Comparison of ENCODE assay signal across 8 mouse cellular contexts in genomic region chr3:90513796-90514590, GRCm38 (mm10). TPM values are rescaled to one million over a fixed set of nuclear protein-coding genes. Genes with fewer than 3 reads are reported as not detected.
A peak's percentile ranks its signal among the peaks of the same experiment; 100 is the strongest.
DNase-seq lines count a peak whose midpoint lies in the region; ATAC-seq and TF ChIP-seq lines count a peak whose summit lies in the region.

Gene S100a1 (minus strand): TSS chr3:90514392.
Gene S100a13 (plus strand): TSS chr3:90514435.

- peak within 1 kb of the TSS; percentile 70 for H3K4me3 ChIP-seq in heart, adult 2 months
- H3K4me3 ChIP-seq in limb, embryonic 13.5 days: peak within 1 kb of the TSS; percentile 43
- H3K4me3 ChIP-seq in midbrain, embryonic 14.5 days (replicated peaks; ENCODE audit: low read depth, low read length): peak within 1 kb of the TSS; percentile 31

- H3K4me1 ChIP-seq in heart, adult 2 months (ENCODE audit: control insufficient read depth, insufficient read depth, low read length): peaks cover 14% of the 10 kb centered on the region
- H3K4me1 ChIP-seq in limb, embryonic 13.5 days: peaks cover 17% of the 10 kb centered on the region
- no peaks in the 10 kb centered on the region for H3K4me1 ChIP-seq in midbrain, embryonic 14.5 days (ENCODE audit: control insufficient read depth, insufficient read depth, low read length)

- 4% methylated on average over 25 of the region's 25 CpGs for WGBS in heart, adult 2 months
- WGBS in limb, embryonic 13.5 days: 6% methylated on average over 25 of the region's 25 CpGs
- WGBS in midbrain, embryonic 14.5 days: 5% methylated on average over 25 of the region's 25 CpGs

- intact Hi-C loops in heart, adult 2 months (cut with DNase I): no loop called here

- H3K27me3 ChIP-seq in heart, adult 2 months (ENCODE audit: control insufficient read depth, insufficient read depth, low read length): no peaks in the 10 kb centered on the region
- H3K27me3 ChIP-seq in limb, embryonic 13.5 days: peaks cover 19% of the 10 kb centered on the region
- peaks cover 29% of the 10 kb centered on the region for H3K27me3 ChIP-seq in midbrain, embryonic 14.5 days (ENCODE audit: control insufficient read depth, insufficient read depth, low read length)

- peak within 1 kb of the TSS; percentile 81 for H3K4me2 ChIP-seq in limb, embryonic 13.5 days (replicated peaks)
- peak within 1 kb of the TSS; percentile 57 for H3K4me2 ChIP-seq in midbrain, embryonic 14.5 days (ENCODE audit: low read length)

- no peaks in the 10 kb centered on the region; the same call in 1 of the 2 replicates for H3K79me2 ChIP-seq in heart, adult 2 months (replicated peaks; ENCODE audit: control insufficient read depth, insufficient read depth, low read length)

- no peaks in the 10 kb centered on the region for H3K9me3 ChIP-seq in limb, embryonic 13.5 days
- H3K9me3 ChIP-seq in midbrain, embryonic 14.5 days (ENCODE audit: control insufficient read depth, low read length): no peaks in the 10 kb centered on the region

- peak within 1 kb of the TSS; percentile 95 for H3K27ac ChIP-seq in heart, adult 2 months
- H3K27ac ChIP-seq in limb, embryonic 13.5 days: no peak within 1 kb of the TSS
- H3K27ac ChIP-seq in midbrain, embryonic 14.5 days (replicated peaks; ENCODE audit: low read depth, low read length): no peak within 1 kb of the TSS

- peak; percentile 21; the same call in 1 of the 2 replicates for ATAC-seq in limb, embryonic 13.5 days (ENCODE audit: low FRiP score, low read depth)
- no peak for ATAC-seq in midbrain, embryonic 14.5 days (ENCODE audit: low FRiP score, low TSS enrichment)

- peaks cover 9% of the 10 kb centered on the region; the same call in 1 of the 2 replicates for H3K36me3 ChIP-seq in heart, adult 2 months (ENCODE audit: control insufficient read depth, insufficient read depth, low read length)
- H3K36me3 ChIP-seq in limb, embryonic 13.5 days: no peaks in the 10 kb centered on the region
- H3K36me3 ChIP-seq in midbrain, embryonic 14.5 days (ENCODE audit: control insufficient read depth, insufficient read depth, low read length): no peaks in the 10 kb centered on the region

- peak; percentile 96 for TF ChIP-seq POLR2A in heart, adult 2 months (IDR thresholded peaks at IDR 0.05; ENCODE audit: insufficient read depth, low read depth, low read length)

- H3K9ac ChIP-seq in heart, adult 2 months (ENCODE audit: low read depth, low read length): peak within 1 kb of the TSS; percentile 77
- H3K9ac ChIP-seq in limb, embryonic 13.5 days: peak within 1 kb of the TSS; percentile 66
- H3K9ac ChIP-seq in midbrain, embryonic 14.5 days (replicated peaks; ENCODE audit: low read length): peak within 1 kb of the TSS; percentile 23; the same call in 1 of the 2 replicates

- TF ChIP-seq CTCF in heart, adult 2 months (IDR thresholded peaks at IDR 0.05): peak; percentile 52

- peak; percentile 67 for DNase-seq in 3T3-L1 (ENCODE audit: low read depth, low spot score)
- peak; percentile 48 for DNase-seq in NIH3T3 (ENCODE audit: low read depth)
- DNase-seq in embryo, embryonic 9.5 days (ENCODE audit: extremely low spot score): peak; percentile 53
- DNase-seq in heart, adult 2 months: peak; percentile 84 to 89
- DNase-seq in kidney, adult 18-20 months: peak; percentile 86
- no peak for DNase-seq in midbrain, embryonic 14.5 days
- peak; percentile 62 for DNase-seq in testis, postnatal 14 days (ENCODE audit: low spot score)

- TF ChIP-seq EP300 in heart, adult 2 months (IDR thresholded peaks at IDR 0.05; ENCODE audit: insufficient read depth, low read depth, low read length): peak; percentile 92

RNA-seq across cellular contexts. Expression of gene S100a1, which starts in this region (rescaled TPM):
- total RNA-seq in heart, adult 2 months (2021): 1,000 to 10,000 TPM in 1 of 2 experiments, 100 to 1,000 TPM in 1; 871 to 1,070 TPM
- polyA plus RNA-seq in heart, adult 2 months (2012; rRNA removed): 1,425 and 1,426 TPM in 2 replicates
- polyA plus RNA-seq in limb, embryonic 13.5 days (2015; fragmentation: Nextera tagmentation; extraction: Ambion mirVana): 14.2 and 15.0 TPM in 2 replicates
- 8.2 and 8.3 TPM in 2 replicates for polyA plus RNA-seq in midbrain, embryonic 14.5 days (2014; fragmentation: Nextera tagmentation; extraction: Ambion mirVana)

RNA-seq across cellular contexts. Expression of gene S100a13, which starts in this region (rescaled TPM):
- total RNA-seq in heart, adult 2 months (2021): 10 to 100 TPM; 28.3 to 29.6 TPM
- 56.7 and 78.0 TPM in 2 replicates for polyA plus RNA-seq in heart, adult 2 months (2012; rRNA removed)
- 26.7 and 30.8 TPM in 2 replicates for polyA plus RNA-seq in limb, embryonic 13.5 days (2015; fragmentation: Nextera tagmentation; extraction: Ambion mirVana)
- 5.9 and 8.0 TPM in 2 replicates for polyA plus RNA-seq in midbrain, embryonic 14.5 days (2014; fragmentation: Nextera tagmentation; extraction: Ambion mirVana)

Comparison
In these comparisons a context has a peak if more than half of its experiments do, and no peak if none do; other contexts are left out.
1. RNA of gene S100a1 (polyA plus RNA-seq): 1,425 to 1,426 TPM in heart, adult 2 months; 14.2 to 15.0 TPM in limb, embryonic 13.5 days and 8.2 to 8.3 TPM in midbrain, embryonic 14.5 days; every median in the first group is over 10 times any median in the second.
2. H3K9ac ChIP-seq: peak in every context shown above with its lines; median percentile 77 in heart, adult 2 months; 66 in limb, embryonic 13.5 days; 23 in midbrain, embryonic 14.5 days.
3. Peak in every context shown above with its lines, with median percentiles within 50 percentile points of each other: H3K4me3 ChIP-seq.